Mouse (Mus musculus): Measurements from ENCODE around the gene Fat3. TPM values are rescaled to one million over a fixed set of nuclear protein-coding genes. Genes with fewer than 3 reads are reported as not detected.

Gene Fat3
- polyA plus RNA-seq (2015; fragmentation: Nextera tagmentation; extraction: Ambion mirVana): 1.1 and 1.2 TPM in 2 replicates

GRCm38 (mm10) chr9:16501186-16501711 lies at the start of gene Fat3:
Gene Fat3, minus strand, starts transcription at chr9:16501285.
- no peaks in the 10 kb centered on the region for H3K36me3 ChIP-seq
- H3K9me3 ChIP-seq: no peaks in the 10 kb centered on the region
- under 1% methylated on average over 21 of the region's 21 CpGs for WGBS
- peak within 1 kb of the TSS; percentile 35; the same call in 1 of the 2 replicates for H3K27ac ChIP-seq
- ATAC-seq (ENCODE audit: insufficient read depth, low FRiP score, low read depth): no peak
- peak within 1 kb of the TSS; percentile 22 for H3K9ac ChIP-seq
- peaks cover 13% of the 10 kb centered on the region; the same call in 1 of the 2 replicates for H3K4me1 ChIP-seq
- peak within 1 kb of the TSS; percentile 95 for H3K4me2 ChIP-seq
- peaks cover 19% of the 10 kb centered on the region for H3K27me3 ChIP-seq (replicated peaks)
- peak within 1 kb of the TSS; percentile 55 for H3K4me3 ChIP-seq (replicated peaks)

- no peak for ATAC-seq (ENCODE audit: insufficient read depth, low FRiP score, low read depth)
- Histone ChIP-seq H3K9me3 (no peaks in the 10 kb centered on the region), H3K4me2 (no peak overlapping the region), H3K9ac (no peak overlapping the region), H3K4me1 (no peaks in the 10 kb centered on the region), H3K4me3 (replicated peaks) (no peak overlapping the region), H3K36me3 (no peaks in the 10 kb centered on the region), H3K27me3 (replicated peaks) (no peaks in the 10 kb centered on the region), H3K27ac (no peak overlapping the region)
- 38% methylated on average over 1 of the region's 1 CpGs for WGBS
Observed at GRCm38 (mm10) chr9:16532884-16533283, 31.8 kb upstream of the Fat3 start.

- Histone ChIP-seq H3K4me1 (no peaks in the 10 kb centered on the region), H3K27ac (no peak overlapping the region), H3K9me3 (no peaks in the 10 kb centered on the region), H3K9ac (no peak overlapping the region), H3K4me2 (no peak overlapping the region), H3K27me3 (replicated peaks) (no peaks in the 10 kb centered on the region), H3K4me3 (replicated peaks) (no peak overlapping the region), H3K36me3 (no peaks in the 10 kb centered on the region)
- no peak for ATAC-seq (ENCODE audit: insufficient read depth, low FRiP score, low read depth)
- WGBS: 50% methylated on average over 1 of the region's 1 CpGs
Observed at GRCm38 (mm10) chr9:16517543-16517942, 16.5 kb upstream of the Fat3 start.

- Histone ChIP-seq H3K27ac (no peak overlapping the region), H3K9ac (no peak overlapping the region), H3K4me1 (no peaks in the 10 kb centered on the region), H3K27me3 (replicated peaks) (no peaks in the 10 kb centered on the region), H3K9me3 (no peaks in the 10 kb centered on the region), H3K4me2 (no peak overlapping the region), H3K36me3 (no peaks in the 10 kb centered on the region), H3K4me3 (replicated peaks) (no peak overlapping the region)
- WGBS: 35% methylated on average over 1 of the region's 1 CpGs
- no peak for ATAC-seq (ENCODE audit: insufficient read depth, low FRiP score, low read depth)
Observed at GRCm38 (mm10) chr9:16512005-16512404, 10.9 kb upstream of the Fat3 start.

GRCm38 (mm10) chr9:16503776-16504175 lies 2.7 kb upstream of the Fat3 start:
- Histone ChIP-seq H3K27me3 (replicated peaks) (peaks cover 19% of the 10 kb centered on the region), H3K4me3 (replicated peaks) (no peak overlapping the region), H3K9ac (no peak overlapping the region), H3K9me3 (no peaks in the 10 kb centered on the region), H3K27ac (no peak overlapping the region), H3K4me1 (peaks cover 13% of the 10 kb centered on the region; the same call in 1 of the 2 replicates), H3K36me3 (no peaks in the 10 kb centered on the region), H3K4me2 (no peak overlapping the region)
- ATAC-seq (ENCODE audit: insufficient read depth, low FRiP score, low read depth): no peak
- WGBS: 54% methylated on average over 2 of the region's 2 CpGs

- 15% methylated on average over 13 of the region's 13 CpGs for WGBS
- ATAC-seq (ENCODE audit: insufficient read depth, low FRiP score, low read depth): no peak
- peak overlapping the region; percentile 55 for H3K4me3 ChIP-seq (replicated peaks)
Observed at GRCm38 (mm10) chr9:16502673-16503343, 1.7 kb upstream of the Fat3 start.

GRCm38 (mm10) chr9:16501990-16502672 lies 1.0 kb upstream of the Fat3 start:
- H3K9me3 ChIP-seq: no peaks in the 10 kb centered on the region
- peaks cover 19% of the 10 kb centered on the region for H3K27me3 ChIP-seq (replicated peaks)
- WGBS: under 1% methylated on average over 39 of the region's 52 CpGs
- no peaks in the 10 kb centered on the region for H3K36me3 ChIP-seq
- H3K4me1 ChIP-seq: peaks cover 13% of the 10 kb centered on the region; the same call in 1 of the 2 replicates
- peak overlapping the region; percentile 22 for H3K9ac ChIP-seq
- H3K4me3 ChIP-seq (replicated peaks): peak overlapping the region; percentile 55
- peak overlapping the region; percentile 95 for H3K4me2 ChIP-seq
- ATAC-seq (ENCODE audit: insufficient read depth, low FRiP score, low read depth): peak; percentile 71
- peak overlapping the region; percentile 35; the same call in 1 of the 2 replicates for H3K27ac ChIP-seq

More at GRCm38 (mm10) chr9:16502673-16503343, 1.7 kb upstream of the Fat3 start:
- Histone ChIP-seq H3K9me3 (no peaks in the 10 kb centered on the region), H3K27me3 (replicated peaks) (peaks cover 19% of the 10 kb centered on the region), H3K36me3 (no peaks in the 10 kb centered on the region), H3K4me2 (peak overlapping the region; percentile 95), H3K4me1 (peaks cover 13% of the 10 kb centered on the region; the same call in 1 of the 2 replicates), H3K27ac (no peak overlapping the region), H3K9ac (no peak overlapping the region)

- H3K9ac ChIP-seq: no peak overlapping the region
- peak overlapping the region; percentile 95 for H3K4me2 ChIP-seq
- H3K27me3 ChIP-seq (replicated peaks): peaks cover 19% of the 10 kb centered on the region
- H3K4me1 ChIP-seq: peaks cover 13% of the 10 kb centered on the region; the same call in 1 of the 2 replicates
- ATAC-seq (ENCODE audit: insufficient read depth, low FRiP score, low read depth): no peak
- peak overlapping the region; percentile 55 for H3K4me3 ChIP-seq (replicated peaks)
- H3K36me3 ChIP-seq: no peaks in the 10 kb centered on the region
- H3K9me3 ChIP-seq: no peaks in the 10 kb centered on the region
- WGBS: under 1% methylated on average over 41 of the region's 41 CpGs
- H3K27ac ChIP-seq: no peak overlapping the region
Observed at GRCm38 (mm10) chr9:16500382-16501185, 501 bp downstream of the Fat3 start.

- peak; percentile 21; the same call in 1 of the 2 replicates for ATAC-seq (ENCODE audit: insufficient read depth, low FRiP score, low read depth)
- peaks cover 19% of the 10 kb centered on the region for H3K27me3 ChIP-seq (replicated peaks)
- H3K9ac ChIP-seq: peak overlapping the region; percentile 6; the same call in 1 of the 2 replicates
- peaks cover 13% of the 10 kb centered on the region; the same call in 1 of the 2 replicates for H3K4me1 ChIP-seq
- H3K4me2 ChIP-seq: peak overlapping the region; percentile 95
- H3K27ac ChIP-seq: 0 out of 2 replicates have a peak overlapping the region, but pooled peaks have one; percentile 31
- H3K9me3 ChIP-seq: no peaks in the 10 kb centered on the region
- peak overlapping the region; percentile 55 for H3K4me3 ChIP-seq (replicated peaks)
- no peaks in the 10 kb centered on the region for H3K36me3 ChIP-seq
- under 1% methylated on average over 35 of the region's 35 CpGs for WGBS
Observed at GRCm38 (mm10) chr9:16499621-16500381, 1.3 kb downstream of the Fat3 start.

- no peaks in the 10 kb centered on the region for H3K9me3 ChIP-seq
- no peak overlapping the region for H3K4me2 ChIP-seq
- no peak overlapping the region for H3K27ac ChIP-seq
- H3K36me3 ChIP-seq: no peaks in the 10 kb centered on the region
- 5% methylated on average over 4 of the region's 4 CpGs for WGBS
- H3K4me1 ChIP-seq: peaks cover 13% of the 10 kb centered on the region; the same call in 1 of the 2 replicates
- H3K9ac ChIP-seq: no peak overlapping the region
- H3K27me3 ChIP-seq (replicated peaks): peaks cover 19% of the 10 kb centered on the region
- H3K4me3 ChIP-seq (replicated peaks): no peak overlapping the region
- ATAC-seq (ENCODE audit: insufficient read depth, low FRiP score, low read depth): no peak
Observed at GRCm38 (mm10) chr9:16498876-16499275, 2.2 kb downstream of the Fat3 start.

GRCm38 (mm10) chr9:16497361-16497760 lies 3.7 kb downstream of the Fat3 start:
- no peak overlapping the region for H3K27ac ChIP-seq
- WGBS: 96% methylated on average over 1 of the region's 1 CpGs
- no peak overlapping the region for H3K4me3 ChIP-seq (replicated peaks)
- peaks cover 19% of the 10 kb centered on the region for H3K27me3 ChIP-seq (replicated peaks)
- no peaks in the 10 kb centered on the region for H3K36me3 ChIP-seq
- H3K4me1 ChIP-seq: peaks cover 12% of the 10 kb centered on the region; the same call in 1 of the 2 replicates
- no peaks in the 10 kb centered on the region for H3K9me3 ChIP-seq
- ATAC-seq (ENCODE audit: insufficient read depth, low FRiP score, low read depth): no peak
- H3K9ac ChIP-seq: no peak overlapping the region
- no peak overlapping the region for H3K4me2 ChIP-seq

All from stomach, embryonic 15.5 days (tissue).